Mouse (Mus musculus) ES-Bruce4 (cell line): ENCODE results near the gene Tatdn2.

Source experiments
- CTCF ChIP-seq: IDR thresholded peaks from one replicate; pipeline ENCODE4 v1.8.1; 2011; ENCODE audit warnings: low read depth, low read length
- EP300 ChIP-seq: IDR thresholded peaks from 2 replicates; pipeline ENCODE4 v1.6.1; 2011; ENCODE audit warnings: low read depth, low read length; ENCODE audit not compliant: insufficient read depth
- POLR2A ChIP-seq: IDR thresholded peaks from one replicate; pipeline ENCODE4 v1.8.1; 2011; ENCODE audit warnings: low read length; ENCODE audit not compliant: insufficient read depth

DNA sequence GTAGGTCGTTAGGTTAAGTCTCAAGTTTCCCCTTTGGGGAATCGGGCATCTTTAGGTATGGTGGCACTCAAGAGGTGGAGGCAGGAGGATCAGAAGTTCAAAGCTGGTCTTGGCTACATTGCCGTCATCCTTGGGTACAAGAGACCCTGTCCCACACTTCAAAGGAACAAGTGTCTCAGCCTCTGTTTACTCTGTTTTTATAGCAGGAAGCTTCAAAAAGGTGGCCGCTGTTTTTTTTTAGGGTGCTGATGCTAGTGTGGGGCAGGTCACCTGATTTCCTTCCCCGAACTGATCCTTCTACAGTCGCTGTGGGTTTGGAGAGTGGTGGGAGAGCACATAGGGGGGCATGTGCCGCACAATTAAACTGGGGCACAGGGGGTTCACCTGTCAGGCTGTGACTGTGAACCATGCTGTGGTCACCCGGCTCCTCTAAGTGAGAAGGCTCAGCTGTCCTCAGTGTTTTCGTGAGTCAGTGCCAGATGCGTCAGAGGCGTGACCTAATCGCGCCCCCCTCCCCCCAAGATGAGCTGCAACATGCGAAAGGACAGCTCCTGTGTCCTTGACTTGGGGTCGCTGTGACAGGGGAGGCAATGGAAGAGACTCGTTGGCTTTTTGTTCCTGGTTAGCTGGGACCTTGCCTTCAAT lies 42.0 kb upstream of the Tatdn2 start:
- TF ChIP-seq CTCF, result no peak
- TF ChIP-seq EP300, result no peak
- TF ChIP-seq POLR2A, result no peak
